Mouse (Mus musculus) forebrain, embryonic 12.5 days (tissue): Measurements from ENCODE around the gene Efna3. TPM values are rescaled to one million over a fixed set of nuclear protein-coding genes. Genes with fewer than 3 reads are reported as not detected.

Source experiments
- ATAC-seq: fragments of 200-750 bp; cut with Nextera tagmentation; 2 replicates; pipeline ENCODE4 v1.8.0; 2017; ENCODE audit warnings: moderate TSS enrichment; ENCODE audit not compliant: low FRiP score
- H3K27ac ChIP-seq: fragments of 300-500 bp; sonication (generic); 2 replicates; pipeline ENCODE4 v1.5.1; 2016; ENCODE audit warnings: mild to moderate bottlenecking
- H3K27me3 ChIP-seq: fragments of 300-500 bp; sonication (generic); 2 replicates; pipeline ENCODE4 v1.6.1; 2016; ENCODE audit warnings: mild to moderate bottlenecking
- H3K36me3 ChIP-seq: fragments of 300-500 bp; sonication (generic); replicated peaks from 2 replicates; pipeline ENCODE4 v1.6.1; 2016; ENCODE audit warnings: mild to moderate bottlenecking
- H3K4me1 ChIP-seq: fragments of 300-500 bp; sonication (generic); 2 replicates; pipeline ENCODE4 v1.6.1; 2016
- H3K4me2 ChIP-seq: fragments of 300-500 bp; sonication (generic); 2 replicates; pipeline ENCODE4 v1.6.1; 2016; ENCODE audit warnings: mild to moderate bottlenecking, moderate library complexity
- H3K4me3 ChIP-seq: fragments of 300-500 bp; sonication (generic); replicated peaks from 2 replicates; pipeline ENCODE4 v1.5.1; 2016; ENCODE audit warnings: mild to moderate bottlenecking
- H3K9ac ChIP-seq: fragments of 300-500 bp; sonication (generic); 2 replicates; pipeline ENCODE4 v1.6.1; 2016; ENCODE audit warnings: mild to moderate bottlenecking
- H3K9me3 ChIP-seq: fragments of 300-500 bp; sonication (generic); 2 replicates; pipeline ENCODE4 v1.6.1; 2016
- WGBS: fragments of 180-500 bp; shearing (Covaris S2); methylation state at CpG from one replicate; pipeline ENCODE4 v1.1.7; 2016; 5-methylcytosine and 5-hydroxymethylcytosine counted together
- polyA plus RNA-seq: library from polyadenylated mRNA; unstranded; fragments of >200 nt; fragmentation: Nextera tagmentation; extraction: Ambion mirVana; gene quantifications from 2 replicates; pipeline ENCODE4 v1.2.1, GENCODE M21; 2016

The Efna3 gene
- polyA plus RNA-seq, 1 experiment from 2014 or later: 11.9 TPM

DNA sequence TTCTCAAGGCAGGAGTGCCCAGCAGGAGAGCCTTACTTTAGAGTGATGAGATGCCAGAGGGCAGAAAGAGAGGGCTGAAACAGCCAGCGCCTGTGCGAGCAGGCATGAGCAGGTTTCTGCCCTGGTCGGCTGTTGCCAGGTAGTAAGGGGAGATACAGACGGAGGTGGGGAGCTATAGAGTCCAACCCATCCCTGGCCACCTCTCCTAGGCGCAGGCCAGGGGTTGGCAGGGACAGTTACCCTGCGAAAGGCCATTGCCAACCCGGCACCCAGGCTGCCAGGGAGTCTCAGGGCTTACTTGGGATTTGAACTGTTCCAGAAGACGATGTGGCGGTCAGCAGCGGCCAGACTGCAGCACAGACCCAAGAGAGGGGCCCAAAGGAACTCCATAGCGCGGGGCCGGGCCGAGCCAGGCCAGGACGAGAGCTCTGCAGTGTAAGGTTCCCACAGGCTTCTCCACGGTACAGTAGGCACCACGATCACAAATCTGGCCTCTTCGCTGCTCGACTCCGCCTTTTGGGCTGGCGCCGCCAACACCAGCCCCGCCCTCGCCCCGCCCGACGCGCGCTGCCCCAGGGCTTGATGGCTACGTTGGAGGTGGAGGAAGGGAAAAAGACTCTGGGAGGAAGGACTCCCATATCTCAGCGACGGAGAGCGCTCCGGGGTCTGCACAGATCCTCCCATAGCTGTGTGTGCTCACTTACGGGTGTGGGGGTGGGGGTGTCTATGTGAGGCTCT is 43.4 kb downstream of the Efna3 start:
- H3K27ac ChIP-seq: peak overlapping the region; percentile 61; the same call in 1 of the 2 replicates
- peak overlapping the region; percentile 52 for H3K9ac ChIP-seq
- peak overlapping the region; percentile 45 for H3K4me3 ChIP-seq
- H3K4me1 ChIP-seq: peaks cover 43% of the 10 kb centered on the region
- ATAC-seq: peak; percentile 71
- H3K9me3 ChIP-seq: no peaks in the 10 kb centered on the region
- peaks cover 53% of the 10 kb centered on the region for H3K27me3 ChIP-seq
- H3K36me3 ChIP-seq: no peaks in the 10 kb centered on the region
- WGBS: 2% methylated on average over 35 of the region's 35 CpGs
- peak overlapping the region; percentile 87 for H3K4me2 ChIP-seq

DNA sequence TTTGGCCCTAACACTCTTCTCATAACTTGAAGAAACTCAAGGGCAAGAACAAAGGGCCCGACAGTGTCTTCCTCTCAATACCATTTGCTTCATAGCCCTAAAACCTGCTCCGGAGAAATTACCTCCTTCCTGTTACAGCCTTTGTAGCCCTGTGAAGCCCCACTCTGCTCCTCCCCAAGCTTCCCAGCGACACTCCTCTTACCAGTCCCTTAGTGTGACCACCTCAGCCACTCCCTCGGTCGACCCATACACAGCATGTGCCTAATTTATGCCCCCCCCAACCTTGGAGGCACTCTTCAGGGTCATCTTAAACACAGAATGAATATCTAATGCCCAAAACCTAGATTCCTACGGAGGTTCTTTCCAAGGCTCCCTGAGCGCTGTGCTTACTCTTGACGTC is 44.1 kb downstream of the Efna3 start:
- Histone ChIP-seq H3K4me1 (peaks cover 43% of the 10 kb centered on the region), H3K36me3 (no peaks in the 10 kb centered on the region), H3K9me3 (no peaks in the 10 kb centered on the region), H3K27ac (0 out of 2 replicates have a peak overlapping the region, but pooled peaks have one; percentile 61), H3K4me2 (peak overlapping the region; percentile 87), H3K4me3 (peak overlapping the region; percentile 45; the same call in 1 of the 2 replicates), H3K9ac (no peak overlapping the region), H3K27me3 (peaks cover 53% of the 10 kb centered on the region)
- 26% methylated on average over 8 of the region's 8 CpGs for WGBS
- no peak for ATAC-seq

DNA sequence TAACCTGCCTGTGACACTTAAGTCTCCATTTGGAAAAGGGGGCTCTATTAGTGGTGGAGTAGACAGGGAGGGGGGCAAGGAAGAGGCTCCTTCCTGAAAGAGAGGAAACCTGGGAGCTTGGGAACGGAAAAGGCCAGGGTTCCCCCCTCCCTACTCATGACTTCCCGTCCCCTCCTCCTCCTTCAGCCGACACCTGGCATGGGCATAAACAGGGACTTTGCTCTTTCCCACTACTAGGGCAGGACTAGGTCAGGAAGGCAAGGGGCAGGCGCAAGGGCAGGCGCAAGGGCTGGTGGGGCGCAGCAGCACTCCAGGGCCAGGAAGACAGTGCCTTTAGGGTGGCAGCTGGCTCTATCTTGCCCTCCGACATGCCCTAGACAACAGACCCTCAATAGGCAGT is 44.7 kb downstream of the Efna3 start:
- peaks cover 52% of the 10 kb centered on the region for H3K27me3 ChIP-seq

DNA sequence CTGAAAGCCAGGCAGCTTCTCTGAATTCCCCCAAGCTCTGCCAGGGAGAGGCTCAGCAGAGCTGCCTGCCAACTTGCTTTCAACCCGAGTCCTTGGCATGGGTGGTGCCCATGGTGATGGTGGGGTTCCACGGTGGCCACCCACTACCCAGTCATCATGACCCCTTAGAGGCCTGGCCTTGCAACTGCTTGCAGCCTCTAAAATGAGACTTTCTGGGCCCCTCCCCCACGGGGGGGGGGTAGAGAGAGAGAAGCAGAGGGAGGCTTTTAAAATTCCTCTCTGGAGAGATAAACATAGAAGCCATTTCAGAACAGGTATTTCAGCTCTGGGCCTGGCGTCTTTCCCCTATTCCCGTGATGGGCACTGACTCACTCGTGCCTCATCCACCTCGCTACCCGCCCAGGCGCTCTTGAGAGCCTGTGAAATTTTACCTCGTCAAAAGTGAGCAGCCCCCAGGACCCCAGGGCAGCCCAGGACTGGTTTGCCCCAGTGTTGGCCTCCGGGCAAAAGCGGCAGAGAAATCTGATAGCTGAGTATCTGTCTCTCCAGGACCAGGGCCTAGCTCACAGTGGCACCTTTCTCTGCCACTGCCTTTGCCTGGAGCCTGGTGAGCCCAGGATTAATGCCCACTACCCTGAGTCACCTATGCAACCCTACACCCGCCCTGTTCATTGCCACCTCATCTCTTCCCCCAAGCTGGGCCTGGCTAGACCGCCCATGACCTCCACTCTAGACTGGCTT is 45.3 kb downstream of the Efna3 start:
- Histone ChIP-seq H3K4me3 (no peak overlapping the region), H3K36me3 (no peaks in the 10 kb centered on the region), H3K27ac (no peak overlapping the region), H3K27me3 (peaks cover 51% of the 10 kb centered on the region), H3K9me3 (no peaks in the 10 kb centered on the region), H3K4me2 (peak overlapping the region; percentile 24), H3K9ac (peak overlapping the region; percentile 29; the same call in 1 of the 2 replicates), H3K4me1 (peaks cover 43% of the 10 kb centered on the region)
- WGBS: 54% methylated on average over 14 of the region's 14 CpGs
- no peak for ATAC-seq

More for the DNA sequence above, 44.7 kb downstream of the Efna3 start:
- 74% methylated on average over 6 of the region's 7 CpGs for WGBS
- peak overlapping the region; percentile 24; the same call in 1 of the 2 replicates for H3K4me2 ChIP-seq
- no peak overlapping the region for H3K27ac ChIP-seq
- no peaks in the 10 kb centered on the region for H3K9me3 ChIP-seq
- no peaks in the 10 kb centered on the region for H3K36me3 ChIP-seq
- peak overlapping the region; percentile 33; the same call in 1 of the 2 replicates for H3K9ac ChIP-seq
- ATAC-seq: no peak
- H3K4me1 ChIP-seq: peaks cover 43% of the 10 kb centered on the region
- H3K4me3 ChIP-seq: 0 out of 2 replicates have a peak overlapping the region, but pooled peaks have one; percentile 8

DNA sequence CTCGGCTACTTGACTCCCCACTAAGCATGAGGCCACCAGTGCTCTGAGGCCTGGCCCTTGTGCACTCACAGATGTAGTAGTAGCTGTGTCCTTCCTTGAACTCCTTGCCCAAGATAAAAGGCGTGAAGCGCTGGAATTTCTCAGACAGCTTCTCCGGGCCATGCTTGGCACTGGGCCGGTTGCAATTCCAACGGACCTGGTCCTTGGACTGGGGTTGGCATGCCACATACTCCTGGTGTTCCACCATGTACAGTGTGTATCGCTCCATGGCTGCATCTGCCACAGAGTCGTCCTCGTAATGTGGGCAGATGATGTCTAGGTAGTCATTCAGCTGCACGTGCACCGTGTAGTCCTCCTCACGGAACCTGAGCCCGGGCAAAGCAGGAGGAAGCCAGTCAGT is 46.7 kb downstream of the Efna3 start:
- no peak for ATAC-seq
- H3K27ac ChIP-seq: no peak overlapping the region
- H3K4me1 ChIP-seq: peaks cover 35% of the 10 kb centered on the region
- H3K27me3 ChIP-seq: peaks cover 51% of the 10 kb centered on the region
- no peak overlapping the region for H3K4me2 ChIP-seq
- no peaks in the 10 kb centered on the region for H3K9me3 ChIP-seq
- H3K9ac ChIP-seq: no peak overlapping the region
- 90% methylated on average over 13 of the region's 13 CpGs for WGBS
- no peaks in the 10 kb centered on the region for H3K36me3 ChIP-seq
- H3K4me3 ChIP-seq: no peak overlapping the region

DNA sequence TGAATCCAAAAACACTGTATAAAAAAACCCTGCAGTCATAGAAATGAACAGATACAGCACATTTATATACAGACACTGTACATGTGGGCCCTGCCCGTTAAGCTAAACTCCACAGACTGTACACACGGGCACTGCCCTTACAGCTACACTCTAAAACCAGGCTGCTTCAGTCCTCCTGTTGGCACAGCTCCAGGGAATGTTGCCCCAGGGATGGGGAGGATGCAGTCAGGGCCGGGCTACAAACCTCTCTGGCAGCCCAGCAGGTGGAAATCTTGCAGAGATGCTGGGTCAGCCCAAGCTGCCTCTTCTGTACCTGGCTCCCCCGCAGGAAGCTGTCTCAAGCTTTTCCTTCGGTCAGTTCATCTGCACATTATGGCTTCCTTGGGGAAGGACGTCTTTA is 51.0 kb downstream of the Efna3 start:
- 61% methylated on average over 6 of the region's 6 CpGs for WGBS
- no peak overlapping the region for H3K4me3 ChIP-seq
- ATAC-seq: no peak
- no peaks in the 10 kb centered on the region; the same call in 1 of the 2 replicates for H3K36me3 ChIP-seq
- H3K4me2 ChIP-seq: no peak overlapping the region
- H3K9ac ChIP-seq: no peak overlapping the region
- H3K4me1 ChIP-seq: peaks cover 39% of the 10 kb centered on the region
- peaks cover 23% of the 10 kb centered on the region; the same call in 1 of the 2 replicates for H3K27me3 ChIP-seq
- H3K27ac ChIP-seq: no peak overlapping the region
- no peaks in the 10 kb centered on the region for H3K9me3 ChIP-seq

DNA sequence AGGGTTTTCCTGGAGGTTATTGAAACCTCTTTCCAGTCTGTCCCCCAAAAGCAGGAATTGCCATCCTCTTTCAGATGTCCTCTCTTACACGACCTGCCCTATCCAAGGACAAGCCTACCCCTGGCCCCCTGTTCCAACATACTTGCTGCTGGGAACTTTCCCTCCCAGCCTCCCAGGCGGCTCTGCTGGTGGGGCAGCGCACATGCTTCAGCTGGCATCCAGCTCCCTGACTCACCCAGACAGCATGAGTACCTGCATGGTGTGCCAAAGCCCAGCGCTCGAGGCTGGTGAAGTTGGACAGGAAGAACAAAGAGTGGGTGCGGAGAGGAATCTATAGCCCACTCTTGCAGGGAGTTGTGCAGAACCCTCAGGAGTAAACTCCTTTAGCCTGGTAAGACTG is 51.9 kb downstream of the Efna3 start:
- Histone ChIP-seq H3K9me3 (no peaks in the 10 kb centered on the region), H3K4me1 (peaks cover 44% of the 10 kb centered on the region), H3K9ac (peak overlapping the region; percentile 67; the same call in 1 of the 2 replicates), H3K4me2 (peak overlapping the region; percentile 75), H3K4me3 (peak overlapping the region; percentile 50), H3K27me3 (peaks cover 23% of the 10 kb centered on the region; the same call in 1 of the 2 replicates), H3K36me3 (no peaks in the 10 kb centered on the region; the same call in 1 of the 2 replicates), H3K27ac (peak overlapping the region; percentile 54; the same call in 1 of the 2 replicates)
- ATAC-seq: no peak
- WGBS: 70% methylated on average over 6 of the region's 6 CpGs

DNA sequence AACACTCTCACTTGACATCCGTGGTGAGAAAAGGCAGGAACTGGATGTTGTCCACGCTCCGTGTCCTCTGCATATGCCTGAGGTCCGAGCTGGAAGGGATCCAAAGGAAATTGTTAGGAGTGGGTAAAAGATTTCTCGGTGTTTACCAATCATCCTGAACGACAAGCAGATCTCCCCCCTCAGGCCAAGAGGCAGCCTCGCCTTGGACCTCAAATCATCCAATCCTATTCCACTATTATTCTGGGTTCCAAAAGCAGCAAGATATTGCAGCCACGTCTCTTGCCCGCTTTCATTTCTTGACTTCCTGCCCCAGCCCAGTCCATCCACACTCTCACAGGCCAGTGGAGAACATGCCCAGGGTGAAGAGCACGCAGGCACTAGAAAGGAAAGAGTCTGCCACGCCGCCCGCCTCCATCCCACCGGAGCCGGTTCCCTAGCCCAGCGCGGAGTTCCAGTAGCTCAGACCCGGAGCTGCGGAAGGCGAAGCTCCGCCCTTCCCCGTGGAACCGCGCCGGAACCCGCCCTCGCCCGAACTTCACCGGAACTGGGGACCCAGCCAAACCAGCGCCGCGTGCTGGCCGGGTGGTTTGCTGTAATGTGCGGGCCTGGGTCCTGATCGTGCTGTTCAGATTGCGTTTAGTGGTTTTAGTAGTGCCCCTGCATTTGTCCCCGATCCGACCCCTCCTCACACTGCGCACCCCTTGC is 52.6 kb downstream of the Efna3 start, which contains the start of gene Slc50a1:
Gene Slc50a1, minus strand, starts transcription at position 520 of the 705 bp plus-strand sequence.
- H3K9me3 ChIP-seq: no peaks in the 10 kb centered on the region
- peak within 1 kb of the TSS; percentile 50 for H3K4me3 ChIP-seq
- WGBS: 4% methylated on average over 39 of the region's 39 CpGs
- H3K36me3 ChIP-seq: no peaks in the 10 kb centered on the region; the same call in 1 of the 2 replicates
- peak within 1 kb of the TSS; percentile 75 for H3K4me2 ChIP-seq
- H3K27me3 ChIP-seq: peaks cover 23% of the 10 kb centered on the region; the same call in 1 of the 2 replicates
- H3K9ac ChIP-seq: peak within 1 kb of the TSS; percentile 67
- peaks cover 45% of the 10 kb centered on the region for H3K4me1 ChIP-seq
- peak within 1 kb of the TSS; percentile 54 for H3K27ac ChIP-seq
- ATAC-seq: peak; percentile 54

DNA sequence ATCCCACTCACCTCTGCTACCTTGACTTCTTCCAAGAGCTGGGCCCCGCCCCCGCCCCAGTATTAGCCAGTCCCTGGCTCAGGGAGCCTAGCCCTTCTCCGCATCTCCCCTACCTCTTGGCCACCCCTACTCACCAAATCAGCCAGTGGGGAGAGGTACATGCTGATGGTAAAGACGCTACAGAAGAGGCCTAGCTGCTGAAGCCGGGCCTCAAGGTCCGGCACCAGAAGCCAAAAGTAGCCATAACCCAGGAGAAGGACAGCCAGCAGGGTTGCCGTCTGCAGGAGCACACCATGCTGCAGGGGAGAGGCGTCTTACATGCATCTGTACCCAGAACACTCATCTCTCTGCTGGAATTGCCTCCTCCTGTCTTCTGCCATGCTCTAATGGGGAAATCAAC is 53.8 kb downstream of the Efna3 start:
- Histone ChIP-seq H3K27me3 (peaks cover 23% of the 10 kb centered on the region; the same call in 1 of the 2 replicates), H3K4me1 (peaks cover 45% of the 10 kb centered on the region), H3K4me2 (peak overlapping the region; percentile 75; the same call in 1 of the 2 replicates), H3K9ac (no peak overlapping the region), H3K4me3 (no peak overlapping the region), H3K36me3 (no peaks in the 10 kb centered on the region; the same call in 1 of the 2 replicates), H3K9me3 (no peaks in the 10 kb centered on the region), H3K27ac (no peak overlapping the region)
- no peak for ATAC-seq
- 52% methylated on average over 8 of the region's 8 CpGs for WGBS

DNA sequence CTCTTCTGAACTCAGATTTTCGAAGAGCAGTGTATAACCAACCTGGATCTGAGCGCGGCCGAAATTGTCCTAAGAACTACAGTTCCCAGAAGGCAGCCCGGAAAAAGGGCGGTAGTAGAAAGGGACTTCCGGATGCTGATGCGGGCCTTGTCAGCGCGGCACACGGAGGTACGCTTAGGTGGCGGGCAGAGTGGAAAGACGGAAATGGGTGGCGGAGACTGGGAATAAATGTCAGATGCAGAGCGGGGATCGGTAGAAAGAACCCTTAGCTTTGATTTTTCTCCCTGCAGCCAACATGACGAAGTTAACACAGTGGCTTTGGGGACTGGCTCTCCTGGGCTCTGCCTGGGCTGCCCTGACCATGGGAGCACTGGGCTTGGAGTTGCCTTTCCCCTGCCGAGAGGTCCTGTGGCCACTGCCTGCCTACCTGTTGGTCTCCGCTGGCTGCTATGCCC is 56.3 kb downstream of the Efna3 start:
- Histone ChIP-seq H3K36me3 (no peaks in the 10 kb centered on the region; the same call in 1 of the 2 replicates), H3K4me1 (peaks cover 41% of the 10 kb centered on the region), H3K9ac (peak overlapping the region; percentile 83), H3K27ac (peak overlapping the region; percentile 68), H3K9me3 (no peaks in the 10 kb centered on the region), H3K4me3 (peak overlapping the region; percentile 71), H3K27me3 (peaks cover 14% of the 10 kb centered on the region; the same call in 1 of the 2 replicates), H3K4me2 (peak overlapping the region; percentile 98)
- WGBS: under 1% methylated on average over 20 of the region's 20 CpGs
- ATAC-seq: peak; percentile 90
